Mouse (Mus musculus): Measurements from ENCODE around the gene Rnf157. TPM values are rescaled to one million over a fixed set of nuclear protein-coding genes. Genes with fewer than 3 reads are reported as not detected.

Rnf157 gene
- total RNA-seq, 1 experiment, result 3.7 TPM

DNA sequence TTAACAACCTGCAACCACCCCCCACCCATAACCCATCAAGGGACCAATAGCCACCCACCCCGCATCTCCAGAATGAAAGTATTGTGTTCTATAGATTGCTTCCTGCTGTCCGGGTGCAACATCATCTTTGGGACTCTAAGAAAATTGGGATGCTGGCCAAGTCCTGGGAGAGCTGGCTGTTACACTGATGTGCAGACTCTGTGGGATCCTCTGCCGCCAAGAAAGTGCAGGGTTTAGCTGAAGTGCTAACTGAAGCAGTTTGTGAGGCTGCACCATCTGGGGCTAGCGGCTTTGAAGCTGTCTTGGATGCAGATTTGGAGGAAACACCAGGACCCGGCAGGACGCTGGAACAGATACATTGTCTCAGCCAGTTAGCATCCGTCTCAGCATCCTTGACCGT lies 101.7 kb downstream of the Rnf157 start:
- no peak for DNase-seq (ENCODE audit: low read depth, low spot score)
- H3K27ac ChIP-seq (ENCODE audit: insufficient read depth, low read depth, low read length, poor library complexity, severe bottlenecking), result no peak overlapping the region
- H3K9me3 ChIP-seq (ENCODE audit: control insufficient read depth, insufficient read depth, low read depth, low read length), result no peaks in the 10 kb centered on the region
- peaks cover 0 to 5% of the 10 kb centered on the region in 2 experiments; a peak in 1 of 4 replicates for H3K4me1 ChIP-seq (ENCODE audit: control insufficient read depth in 2 of 2, insufficient read depth in 2 of 2, low read length in 2 of 2, poor library complexity in 1 of 2)
- TF ChIP-seq HCFC1 (IDR thresholded peaks at IDR 0.05; ENCODE audit: borderline replicate concordance, insufficient read depth, low read length) (no peak), MAFK (IDR thresholded peaks at IDR 0.05; ENCODE audit: insufficient read depth, low read depth, low read length) (no peak), CHD2 (IDR thresholded peaks at IDR 0.05; ENCODE audit: low read depth, low read length) (no peak), ZNF384 (IDR thresholded peaks at IDR 0.05; ENCODE audit: low read depth, low read length) (no peak), ZC3H11A (IDR thresholded peaks at IDR 0.05; ENCODE audit: borderline replicate concordance, low read depth, low read length) (no peak)
- no peaks in the 10 kb centered on the region for H3K36me3 ChIP-seq (ENCODE audit: control insufficient read depth, insufficient read depth, low read length, poor library complexity, severe bottlenecking)
- no peak overlapping the region for H3K4me3 ChIP-seq (ENCODE audit: insufficient read depth in 1 of 2, low read depth in 1 of 2, low read length in 2 of 2, poor library complexity in 1 of 2, severe bottlenecking in 1 of 2)
- no peak overlapping the region for H3K9ac ChIP-seq (ENCODE audit: insufficient read depth, low read depth, low read length, poor library complexity, severe bottlenecking)
- in situ Hi-C loops (cut with MboI; ENCODE audit: low sequenced_read_pairs in 2 of 2, unreplicated experiment in 2 of 2), result loop anchor here in 1 of 2 experiments (10.0 kb wide), 1 partner anchor 134 kb away; no protein-coding TSS in a partner anchor

DNA sequence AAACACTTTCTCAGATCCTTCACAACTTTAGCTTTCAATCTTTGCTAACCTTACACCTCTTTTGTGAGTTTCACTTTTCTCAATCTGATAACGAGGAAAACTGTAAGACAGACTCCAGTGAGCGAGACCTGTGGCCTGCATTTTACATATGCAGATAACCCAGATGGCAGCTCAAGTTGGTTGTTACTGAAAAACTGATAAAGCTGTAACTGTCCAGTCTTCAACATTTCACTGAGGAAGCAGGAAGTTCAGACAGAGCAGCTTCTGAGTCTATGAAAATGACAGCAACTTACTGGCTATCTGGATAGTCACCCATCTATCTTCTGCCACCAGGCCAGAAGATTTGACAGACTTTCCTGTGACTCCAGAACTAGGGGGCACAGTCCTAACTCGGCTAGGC lies 103.2 kb downstream of the Rnf157 start:
- Histone ChIP-seq H3K27ac (ENCODE audit: insufficient read depth, low read depth, low read length, poor library complexity, severe bottlenecking) (no peak overlapping the region), H3K9me3 (ENCODE audit: control insufficient read depth, insufficient read depth, low read depth, low read length) (no peaks in the 10 kb centered on the region), H3K36me3 (ENCODE audit: control insufficient read depth, insufficient read depth, low read length, poor library complexity, severe bottlenecking) (peaks cover 2% of the 10 kb centered on the region), H3K4me1 (ENCODE audit: control insufficient read depth in 2 of 2, insufficient read depth in 2 of 2, low read length in 2 of 2, poor library complexity in 1 of 2) (peaks cover 0 to 6% of the 10 kb centered on the region in 2 experiments; a peak in 1 of 4 replicates), H3K9ac (ENCODE audit: insufficient read depth, low read depth, low read length, poor library complexity, severe bottlenecking) (no peak overlapping the region), H3K4me3 (ENCODE audit: insufficient read depth in 1 of 2, low read depth in 1 of 2, low read length in 2 of 2, poor library complexity in 1 of 2, severe bottlenecking in 1 of 2) (no peak overlapping the region)
- TF ChIP-seq CHD2 (IDR thresholded peaks at IDR 0.05; ENCODE audit: low read depth, low read length) (no peak), ZC3H11A (IDR thresholded peaks at IDR 0.05; ENCODE audit: borderline replicate concordance, low read depth, low read length) (no peak), ZNF384 (IDR thresholded peaks at IDR 0.05; ENCODE audit: low read depth, low read length) (no peak), MAFK (IDR thresholded peaks at IDR 0.05; ENCODE audit: insufficient read depth, low read depth, low read length) (no peak), HCFC1 (IDR thresholded peaks at IDR 0.05; ENCODE audit: borderline replicate concordance, insufficient read depth, low read length) (no peak)
- DNase-seq (ENCODE audit: low read depth, low spot score), result no peak
- in situ Hi-C loops (cut with MboI; ENCODE audit: low sequenced_read_pairs in 2 of 2, unreplicated experiment in 2 of 2), result no loop called here

DNA sequence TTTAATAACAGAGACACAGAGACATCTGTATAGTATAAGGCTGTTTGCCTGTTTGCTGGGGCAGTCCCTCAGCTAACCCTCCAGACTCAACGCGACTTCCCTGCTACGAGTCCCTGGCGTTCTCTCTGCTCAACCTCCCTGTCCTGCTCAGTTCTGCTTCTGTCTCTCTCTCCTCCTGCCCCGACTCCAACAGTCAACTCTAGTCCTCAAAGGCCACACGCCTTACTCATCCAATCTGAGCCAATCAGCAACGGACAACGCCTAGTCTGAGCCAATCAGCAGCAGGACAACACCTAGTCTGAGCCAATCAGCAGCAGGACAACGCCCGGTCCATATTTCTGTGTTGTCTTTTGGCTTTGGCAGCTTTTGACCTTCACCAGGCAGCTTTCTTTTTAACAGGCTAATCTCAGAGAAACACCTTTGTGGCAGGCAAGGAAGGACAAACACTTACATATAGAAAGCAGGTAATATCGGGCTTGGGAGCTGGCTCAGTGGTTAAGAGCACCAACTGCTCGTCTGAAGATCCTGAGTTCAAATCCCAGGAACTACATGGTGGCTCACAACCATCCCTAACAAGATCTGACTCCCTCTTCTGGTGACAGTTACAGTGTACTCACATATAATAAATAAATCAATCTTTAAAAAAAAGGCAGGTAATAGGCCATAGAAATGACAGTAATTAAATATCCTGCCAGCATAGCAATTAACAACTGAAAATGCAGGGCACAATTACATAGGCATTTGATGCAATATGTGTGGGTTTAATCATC lies 104.9 kb downstream of the Rnf157 start:
- Histone ChIP-seq H3K9ac (ENCODE audit: insufficient read depth, low read depth, low read length, poor library complexity, severe bottlenecking) (no peak overlapping the region), H3K27ac (ENCODE audit: insufficient read depth, low read depth, low read length, poor library complexity, severe bottlenecking) (no peak overlapping the region), H3K9me3 (ENCODE audit: control insufficient read depth, insufficient read depth, low read depth, low read length) (no peaks in the 10 kb centered on the region), H3K4me3 (ENCODE audit: insufficient read depth in 1 of 2, low read depth in 1 of 2, low read length in 2 of 2, poor library complexity in 1 of 2, severe bottlenecking in 1 of 2) (no peak overlapping the region), H3K36me3 (ENCODE audit: control insufficient read depth, insufficient read depth, low read length, poor library complexity, severe bottlenecking) (peaks cover 6% of the 10 kb centered on the region), H3K4me1 (ENCODE audit: control insufficient read depth in 2 of 2, insufficient read depth in 2 of 2, low read length in 2 of 2, poor library complexity in 1 of 2) (peaks cover 0 to 6% of the 10 kb centered on the region in 2 experiments; a peak in 1 of 4 replicates)
- peak; percentile 67 for TF ChIP-seq CHD2 (IDR thresholded peaks at IDR 0.05; ENCODE audit: low read depth, low read length)
- no peak for TF ChIP-seq ZNF384 (IDR thresholded peaks at IDR 0.05; ENCODE audit: low read depth, low read length)
- no peak for TF ChIP-seq HCFC1 (IDR thresholded peaks at IDR 0.05; ENCODE audit: borderline replicate concordance, insufficient read depth, low read length)
- in situ Hi-C loops (cut with MboI; ENCODE audit: low sequenced_read_pairs in 2 of 2, unreplicated experiment in 2 of 2), result no loop called here
- no peak for DNase-seq (ENCODE audit: low read depth, low spot score)

DNA sequence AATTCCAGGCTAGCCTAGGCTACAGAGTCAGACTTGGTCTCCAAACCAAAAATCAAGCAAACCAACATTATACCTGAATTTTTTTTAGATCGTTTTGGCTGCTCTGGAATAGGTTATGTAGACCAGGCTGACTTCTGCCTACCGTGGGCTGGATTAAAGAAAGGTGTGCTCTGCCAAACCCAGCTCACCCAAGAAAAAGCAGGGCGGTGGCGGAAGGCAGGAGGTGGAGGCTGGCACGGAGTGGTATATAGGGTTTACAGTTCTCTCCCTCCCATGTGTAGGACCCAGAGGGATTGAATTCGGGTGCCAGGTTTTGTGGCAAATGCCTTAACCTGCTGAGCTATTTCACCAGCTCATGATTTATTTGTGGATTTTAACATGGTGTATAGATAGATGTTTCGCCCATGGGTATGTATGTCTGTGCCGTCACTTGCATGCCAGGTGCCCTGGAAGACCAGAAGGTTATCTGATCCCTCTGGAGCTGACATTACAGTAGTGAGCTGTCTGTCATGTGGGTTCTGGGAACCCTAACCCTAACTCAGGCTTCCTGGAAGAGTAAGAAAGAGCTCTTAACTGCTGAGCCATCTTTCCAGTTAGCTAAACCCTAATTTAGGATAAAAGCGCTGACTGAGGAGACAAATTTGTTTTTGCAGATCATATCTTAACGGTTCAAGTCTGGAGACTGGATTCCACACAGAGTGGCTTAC lies 105.7 kb downstream of the Rnf157 start, which contains the start of gene Exoc7:
Exoc7 (minus strand) TSS at position 215 of the 707 bp plus-strand sequence.
- no peak for TF ChIP-seq ZC3H11A (IDR thresholded peaks at IDR 0.05; ENCODE audit: borderline replicate concordance, low read depth, low read length)
- no peak for TF ChIP-seq HCFC1 (IDR thresholded peaks at IDR 0.05; ENCODE audit: borderline replicate concordance, insufficient read depth, low read length)

More for the DNA sequence above, 105.7 kb downstream of the Rnf157 start, which contains the start of gene Exoc7:
- in situ Hi-C loops (cut with MboI; ENCODE audit: low sequenced_read_pairs in 2 of 2, unreplicated experiment in 2 of 2), result no loop called here
- H3K9me3 ChIP-seq (ENCODE audit: control insufficient read depth, insufficient read depth, low read depth, low read length), result no peaks in the 10 kb centered on the region
- DNase-seq (ENCODE audit: low read depth, low spot score), result no peak
- peaks cover 6% of the 10 kb centered on the region for H3K36me3 ChIP-seq (ENCODE audit: control insufficient read depth, insufficient read depth, low read length, poor library complexity, severe bottlenecking)
- H3K9ac ChIP-seq (ENCODE audit: insufficient read depth, low read depth, low read length, poor library complexity, severe bottlenecking), result peak within 1 kb of the TSS; percentile 76
- H3K4me3 ChIP-seq (ENCODE audit: insufficient read depth in 1 of 2, low read depth in 1 of 2, low read length in 2 of 2, poor library complexity in 1 of 2, severe bottlenecking in 1 of 2), result peak within 1 kb of the TSS; percentile 81 to 88
- peaks cover 0 to 6% of the 10 kb centered on the region in 2 experiments; a peak in 1 of 4 replicates for H3K4me1 ChIP-seq (ENCODE audit: control insufficient read depth in 2 of 2, insufficient read depth in 2 of 2, low read length in 2 of 2, poor library complexity in 1 of 2)
- H3K27ac ChIP-seq (ENCODE audit: insufficient read depth, low read depth, low read length, poor library complexity, severe bottlenecking), result no peak within 1 kb of the TSS

Measured in ES-E14 (cell line).